Mouse (Mus musculus) layer of hippocampus, postnatal 36 days (tissue): Measurements from ENCODE around the gene Gng4. TPM values are rescaled to one million over a fixed set of nuclear protein-coding genes. Genes with fewer than 3 reads are reported as not detected.
A peak's percentile ranks its signal among the peaks of the same experiment; 100 is the strongest.
"Not testable (repeated sequence)": the region's sequence is repeated elsewhere in the genome, so short reads cannot be mapped to it uniquely, and the experiment has no call there.

Experiments used
- DNase-seq, 2 experiments: peaks; one replicate each; pipeline ENCODE4 v3.0.0; 2022
- total RNA-seq, 2 experiments: library from RNA; stranded (reverse); gene quantifications; 2 replicates each; pipeline ENCODE4 v1.2.3; 2021

Gene Gng4
- 10 to 100 TPM; 18.8 to 20.3 TPM for total RNA-seq

DNA sequence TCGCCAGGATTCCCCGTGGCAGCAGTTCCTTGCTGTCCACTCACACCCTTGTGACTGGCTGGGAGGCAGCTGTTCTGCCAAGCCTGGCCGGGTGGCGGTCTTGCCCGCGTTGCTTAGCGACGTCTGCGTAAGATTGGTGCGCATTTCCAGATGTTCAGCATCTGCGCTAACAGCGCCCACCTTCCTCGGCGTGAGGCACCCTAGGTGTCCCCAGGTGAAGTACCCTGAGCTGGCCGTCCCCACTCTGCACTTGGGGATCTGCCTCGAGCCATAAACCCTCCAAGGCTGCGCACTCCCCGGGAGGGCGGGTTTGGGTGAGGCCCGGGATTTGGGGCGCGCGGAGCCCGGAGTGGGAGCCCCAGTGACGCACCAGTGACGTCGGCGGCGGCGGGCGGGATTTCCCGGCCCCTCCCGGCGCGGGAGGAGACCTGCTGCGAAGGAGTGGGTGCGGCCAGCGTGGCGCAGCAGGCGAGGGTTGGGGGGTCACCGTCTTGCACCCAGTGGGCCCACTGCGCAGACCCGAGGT, at the start of gene Gng4:
Gene Gng4 (plus strand): TSS at position 166 of the 526 bp plus-strand sequence.
- peak; percentile 67 to 72 for DNase-seq

DNA sequence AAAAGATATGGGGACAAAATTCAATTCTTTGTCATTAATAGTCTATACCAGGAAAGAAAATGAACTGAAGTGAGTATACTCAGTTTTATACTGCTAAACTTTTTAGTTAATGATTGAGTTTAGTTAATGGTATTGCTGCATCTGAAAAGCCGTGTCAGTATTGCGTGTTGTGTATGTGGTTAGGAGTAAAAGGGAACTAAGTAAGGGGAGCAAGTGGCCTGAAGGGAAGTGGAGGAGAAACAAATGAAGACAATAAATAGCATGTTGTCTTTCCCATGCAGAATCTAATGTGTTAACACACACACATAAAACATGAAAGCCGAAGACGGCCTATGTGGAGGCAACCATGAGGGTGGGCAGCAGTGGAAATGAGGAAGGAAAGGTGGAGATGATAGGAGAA, 44.6 kb upstream of the Gng4 start:
- DNase-seq: no peak

DNA sequence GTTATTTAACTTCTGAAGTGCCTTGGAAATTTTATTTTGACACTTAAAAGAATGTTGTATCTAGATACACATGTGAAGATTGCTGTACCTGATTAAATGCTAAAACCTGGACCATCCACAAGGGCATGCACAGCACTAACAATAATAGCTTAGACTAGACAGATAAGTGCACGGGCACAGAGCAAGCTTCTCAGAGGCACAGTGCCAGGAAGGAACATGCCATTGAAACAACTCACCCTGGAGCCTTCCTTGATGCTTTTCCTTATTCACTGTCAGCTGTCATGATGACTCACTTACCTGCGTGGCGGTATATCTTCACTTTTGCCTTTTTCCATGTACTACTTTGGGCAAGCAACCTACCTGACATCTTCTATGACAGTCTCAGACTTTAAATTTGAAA, 37.9 kb upstream of the Gng4 start:
- DNase-seq: no peak

DNA sequence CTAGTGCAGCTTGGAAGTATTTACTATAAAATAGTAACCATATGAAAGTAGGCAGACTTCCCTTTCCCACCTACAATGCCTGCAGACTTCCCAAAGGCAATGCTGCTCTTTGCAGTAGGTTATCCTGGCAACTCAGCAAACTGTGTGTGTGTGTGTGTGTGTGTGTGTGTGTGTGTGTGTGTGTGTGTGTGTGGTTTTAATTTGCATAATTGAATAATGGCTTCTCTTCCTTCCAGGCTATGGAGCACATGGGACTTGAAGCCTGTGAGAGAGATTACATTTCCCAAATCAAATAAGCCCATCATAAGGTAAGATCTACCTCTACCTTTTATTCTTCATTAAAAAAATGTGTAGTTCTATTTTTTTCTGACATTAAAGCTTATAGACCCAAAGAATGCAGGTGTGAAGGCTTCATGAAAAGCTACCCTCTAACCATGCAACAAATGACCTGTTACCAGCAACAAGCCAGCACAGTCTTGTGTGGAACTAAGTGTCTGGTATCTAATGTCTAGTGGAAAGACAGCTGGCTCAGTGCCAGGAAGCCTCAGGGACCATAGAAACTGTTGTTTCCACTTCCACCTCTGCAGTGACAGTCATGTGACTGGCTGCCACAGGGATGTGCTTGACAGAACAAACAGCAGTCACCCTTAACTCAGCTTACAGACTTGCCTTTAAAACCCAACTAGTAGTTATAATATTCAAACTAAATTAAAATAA, 7.9 kb upstream of the Gng4 start:
- DNase-seq: no peak

DNA sequence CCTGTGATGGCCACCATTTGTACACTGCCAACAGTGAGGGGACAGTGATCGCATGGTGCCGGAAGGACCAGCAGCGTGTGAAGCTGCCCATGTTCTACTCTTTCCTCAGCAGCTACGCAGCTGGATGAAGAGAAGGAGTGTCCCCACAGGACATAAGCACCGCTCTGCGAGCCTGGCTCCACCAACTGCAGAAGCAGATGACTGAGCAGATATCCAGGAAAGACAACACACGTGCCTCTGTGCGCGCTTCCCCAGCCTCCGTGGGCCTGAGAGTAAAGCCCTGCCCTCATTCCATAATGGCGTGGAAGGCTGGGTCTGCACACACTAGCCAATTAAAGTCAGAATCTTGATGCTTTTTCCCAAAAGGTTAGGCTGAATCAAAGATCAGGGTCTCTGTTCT, 6.8 kb upstream of the Gng4 start:
- no peak for DNase-seq

DNA sequence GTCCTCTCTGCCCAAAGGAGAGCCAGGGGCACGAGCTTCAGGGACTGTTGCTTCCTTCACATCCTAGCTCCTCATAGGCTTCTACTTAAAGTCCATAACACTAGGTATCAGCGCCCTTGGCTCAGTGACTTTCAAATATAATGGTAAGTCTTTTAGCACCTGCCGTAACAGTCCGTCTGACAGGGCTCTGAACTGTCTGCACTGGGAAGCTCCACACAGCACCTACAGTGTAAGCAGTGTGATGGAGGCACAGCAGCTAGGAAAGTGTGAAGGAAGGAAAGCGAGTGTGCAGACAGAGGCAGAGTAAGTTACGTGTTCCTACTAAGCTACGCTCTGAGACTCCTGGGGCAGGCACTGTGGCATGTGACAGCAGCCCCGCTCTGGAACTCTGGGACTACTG, 6.2 kb upstream of the Gng4 start:
- DNase-seq: no peak

DNA sequence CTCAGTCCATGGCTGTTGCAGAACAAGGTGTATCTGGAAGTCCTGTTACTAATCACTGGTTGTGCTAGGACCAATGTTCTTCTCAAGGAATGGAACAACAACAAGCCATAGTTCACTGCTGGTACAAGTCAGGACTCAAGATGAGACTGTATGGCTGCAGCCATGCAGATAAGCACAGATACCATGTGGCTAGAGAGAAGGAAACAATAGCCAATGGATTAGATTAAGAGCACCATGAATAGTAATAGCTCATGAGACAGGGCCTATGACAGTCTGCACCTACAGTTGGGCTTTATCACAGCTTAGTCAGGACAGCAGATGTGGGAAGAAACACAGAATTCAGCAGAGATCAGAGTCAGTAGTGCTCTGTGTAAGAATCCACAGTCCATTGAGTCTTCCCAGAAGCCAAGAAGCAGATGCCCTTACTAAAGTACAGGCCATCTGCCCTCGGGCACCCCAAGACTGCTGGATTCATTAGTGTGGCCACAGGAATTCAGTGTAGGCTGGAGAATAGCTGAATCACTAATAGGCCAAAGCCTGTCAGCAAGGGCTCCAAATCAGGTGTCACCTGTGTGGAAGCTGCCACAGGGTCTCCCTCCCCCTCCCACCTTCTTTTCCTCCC, 4.9 kb upstream of the Gng4 start:
- DNase-seq: no peak

DNA sequence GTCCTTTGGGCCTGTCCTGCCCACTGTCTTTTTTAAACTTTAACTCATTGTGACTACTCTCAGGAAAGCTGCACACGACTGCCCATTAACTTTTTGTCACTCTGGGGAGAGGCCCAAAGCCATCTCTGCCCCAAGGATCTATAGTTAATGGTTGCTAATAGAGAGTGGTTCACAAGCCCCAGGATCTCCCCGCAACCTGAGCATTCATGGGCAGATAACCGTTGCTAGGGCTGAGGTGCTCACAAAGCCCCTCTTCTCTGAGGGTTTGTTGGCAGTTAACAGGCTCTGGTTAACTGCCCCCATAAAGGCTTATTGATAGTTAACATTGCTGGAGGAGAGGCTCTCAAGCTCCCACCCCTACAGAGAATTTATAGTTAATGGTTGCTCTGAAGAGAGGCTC, 3.6 kb upstream of the Gng4 start:
- DNase-seq: no peak

DNA sequence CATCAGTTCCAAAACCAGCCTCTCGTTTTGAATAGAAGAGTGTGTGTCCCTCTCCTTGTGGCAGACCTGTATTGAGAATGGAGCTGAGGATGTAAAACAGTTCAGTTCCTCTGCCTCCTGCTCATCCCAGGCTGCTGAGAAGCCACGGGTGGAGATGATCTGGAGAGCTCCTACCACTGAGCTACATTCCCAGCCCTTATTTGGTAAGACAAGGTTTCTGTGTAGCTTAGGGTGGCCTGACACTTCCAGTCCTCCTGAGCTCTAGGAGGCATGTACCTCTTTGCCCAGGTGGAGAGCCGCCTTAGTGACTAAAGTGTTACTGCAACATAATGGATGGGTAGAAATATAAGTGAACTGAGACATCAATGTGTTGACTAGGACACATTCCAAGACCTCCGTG, 2.8 kb upstream of the Gng4 start:
- no peak for DNase-seq

DNA sequence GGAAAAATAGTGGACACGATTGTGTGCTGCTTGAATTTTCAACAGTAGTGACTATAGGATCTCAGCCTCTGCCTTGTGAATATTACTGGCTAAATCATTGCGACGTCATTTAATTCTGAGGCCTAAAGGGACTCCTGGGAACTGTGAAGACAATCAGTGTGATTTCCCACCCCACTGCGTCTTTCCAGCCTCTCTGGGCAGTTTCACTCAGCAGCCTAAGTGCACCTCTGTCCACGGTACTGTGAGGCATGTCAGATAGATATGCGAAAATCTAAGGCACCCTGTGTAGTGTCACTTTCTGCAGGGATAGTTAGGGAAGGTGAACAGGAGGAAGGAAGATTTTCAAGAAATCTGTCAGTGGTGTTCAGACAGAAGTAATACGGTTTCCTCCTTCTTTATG, 563 bp upstream of the Gng4 start:
- no peak for DNase-seq

DNA sequence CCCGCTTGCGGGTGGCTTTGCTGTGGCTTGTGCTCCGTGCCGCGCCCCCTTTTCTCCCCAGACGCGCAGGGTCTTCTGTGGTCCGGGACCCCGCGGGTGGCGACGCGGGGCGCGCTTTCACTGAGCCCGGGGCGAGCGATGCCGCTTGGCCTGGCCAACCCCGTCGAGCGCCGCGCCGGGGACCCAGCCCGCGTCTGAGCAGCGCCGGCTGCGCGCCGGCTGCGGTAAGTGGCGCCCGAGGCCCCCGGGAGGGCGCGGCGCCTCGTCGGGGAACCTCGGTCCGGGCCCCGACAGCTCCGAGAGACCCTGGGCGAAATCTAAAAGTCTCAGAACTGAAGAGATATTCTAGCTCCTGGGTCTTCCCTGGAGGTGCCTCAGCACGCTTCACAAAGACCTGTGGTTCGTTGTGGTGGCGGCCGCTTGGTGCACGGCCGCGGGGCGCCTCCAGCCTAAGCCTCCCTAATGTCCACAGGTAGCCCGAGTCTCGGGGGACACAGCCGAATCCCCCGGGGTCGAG, 619 bp downstream of the Gng4 start:
- no peak for DNase-seq

DNA sequence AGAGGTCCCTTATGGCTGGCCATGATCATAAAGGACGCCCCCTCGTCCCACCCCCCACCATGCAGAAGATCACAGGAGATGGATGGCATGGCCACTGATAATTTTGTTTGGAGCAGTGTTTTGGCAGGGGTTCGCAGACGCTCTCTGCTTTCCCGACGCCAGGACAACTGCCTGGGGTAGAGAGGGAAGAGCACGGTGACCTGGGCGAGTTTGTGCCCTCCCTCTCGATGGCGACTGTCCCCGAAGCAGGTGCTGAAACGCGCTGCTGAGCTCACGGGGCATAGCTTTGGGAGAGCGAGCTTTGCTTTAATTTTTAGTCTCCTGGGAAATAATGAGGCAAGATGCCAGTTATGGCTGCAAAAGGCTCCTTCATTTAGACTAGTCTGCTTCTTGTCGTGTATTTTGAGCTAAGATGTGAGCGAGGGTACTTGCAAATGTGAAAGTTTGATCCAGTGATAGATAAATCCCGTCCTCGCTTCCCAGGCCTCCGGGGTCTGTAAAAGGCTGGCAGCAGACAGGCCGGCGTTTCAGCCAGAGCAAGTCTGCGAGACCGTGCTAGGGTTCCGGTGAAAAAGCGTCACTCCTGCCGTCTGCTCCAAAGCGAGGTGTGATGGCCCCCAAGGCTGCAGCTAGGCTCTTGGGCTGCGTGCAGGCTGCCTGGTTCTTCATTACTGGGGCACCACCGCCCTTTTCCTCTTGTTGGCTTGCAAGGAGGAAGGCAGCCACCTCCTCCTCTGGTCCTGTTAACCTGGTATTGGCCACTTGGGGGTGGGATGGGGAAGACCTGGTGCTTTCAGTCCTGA, 1.3 kb downstream of the Gng4 start:
- DNase-seq: no peak

DNA sequence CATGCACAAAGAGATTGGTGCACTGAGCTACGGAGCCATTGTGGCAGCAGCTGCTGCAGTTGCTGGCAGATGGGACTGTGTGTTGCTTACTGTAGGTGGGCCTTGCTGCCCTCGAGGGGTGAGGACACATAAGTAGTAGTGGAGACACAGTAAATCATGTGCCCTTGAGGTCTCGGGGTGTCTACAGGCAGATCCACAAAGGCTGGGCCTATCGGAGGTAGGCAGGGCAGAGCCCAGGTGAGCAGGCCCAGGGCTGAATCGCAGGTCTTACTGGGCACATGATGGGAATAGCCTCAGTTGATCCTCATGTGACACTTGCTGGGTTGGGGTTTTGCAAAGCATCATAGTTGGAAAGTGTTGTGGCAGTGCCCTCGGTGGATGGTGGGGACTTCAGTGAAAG, 3.1 kb downstream of the Gng4 start:
- DNase-seq: no peak

DNA sequence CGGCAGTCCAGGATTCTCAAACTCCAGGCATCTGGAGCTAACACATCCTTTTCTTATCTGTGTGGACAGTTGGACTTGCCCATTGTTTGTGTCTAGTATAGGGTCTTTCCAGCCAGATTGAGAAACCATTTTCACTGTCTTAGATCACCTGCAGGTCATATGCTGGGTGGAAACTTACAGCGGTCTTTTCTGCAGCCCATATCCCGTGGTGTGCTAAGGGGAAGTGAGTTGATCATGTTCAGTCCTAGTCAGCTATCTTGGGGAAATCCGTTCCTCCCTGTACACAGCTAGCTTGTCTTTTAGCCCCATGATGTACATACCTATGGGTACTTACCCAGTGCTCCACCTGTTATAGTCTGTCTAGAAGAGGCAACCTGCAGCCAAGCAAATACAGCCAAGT, 4.2 kb downstream of the Gng4 start:
- no peak for DNase-seq

DNA sequence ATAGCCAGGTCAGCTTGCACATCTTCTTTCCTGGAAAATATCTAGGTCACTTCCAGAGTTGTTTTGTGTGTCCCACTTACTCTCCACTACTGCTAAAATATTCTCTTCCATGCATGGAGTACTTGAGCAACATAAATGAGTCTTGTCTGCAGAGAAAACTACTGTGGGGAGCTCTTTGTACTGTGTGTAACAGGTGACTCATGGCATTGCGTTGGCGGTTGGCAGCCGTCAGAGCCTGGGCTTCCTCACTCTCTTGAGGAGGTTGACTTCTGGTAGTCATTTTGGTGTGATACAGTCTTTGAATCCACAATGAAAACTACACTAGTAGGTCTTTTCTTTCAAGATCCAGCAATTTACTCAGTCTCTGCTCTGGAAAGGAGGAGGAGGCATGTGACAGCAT, 8.1 kb downstream of the Gng4 start:
- DNase-seq: peak in 1 of 2 experiments; percentile 37

DNA sequence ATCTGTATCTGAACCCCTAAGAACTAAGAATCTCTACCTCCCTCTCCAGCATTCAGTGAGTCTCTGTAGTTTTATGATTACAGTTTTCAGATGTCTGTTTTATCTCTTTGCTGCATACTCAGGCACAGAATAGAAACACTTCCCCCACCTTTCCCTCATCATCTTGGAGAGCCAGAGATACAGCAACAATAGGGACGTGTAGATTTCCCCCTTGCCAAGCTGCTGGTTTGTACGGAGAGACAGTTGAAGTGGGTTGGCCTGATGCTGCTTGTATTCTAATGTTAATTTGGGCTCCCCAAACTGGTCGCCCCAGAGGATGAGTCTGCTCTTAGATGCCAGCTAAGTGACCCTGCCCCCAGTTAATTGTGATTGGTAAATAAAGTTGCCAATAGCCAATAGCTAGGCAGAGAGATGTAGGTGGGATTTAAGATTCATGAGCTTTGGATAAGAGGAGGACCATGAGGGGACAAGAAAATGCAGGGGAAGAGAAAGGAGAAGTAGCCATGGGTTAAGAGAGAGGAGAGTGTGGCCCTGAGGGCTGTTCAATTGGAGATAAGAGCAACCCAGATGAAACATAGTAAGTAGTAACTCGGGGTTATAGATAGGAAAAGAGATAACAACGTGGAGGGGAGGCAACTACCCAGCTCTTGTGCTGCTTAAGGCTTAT, 11.4 kb downstream of the Gng4 start:
- no peak for DNase-seq

DNA sequence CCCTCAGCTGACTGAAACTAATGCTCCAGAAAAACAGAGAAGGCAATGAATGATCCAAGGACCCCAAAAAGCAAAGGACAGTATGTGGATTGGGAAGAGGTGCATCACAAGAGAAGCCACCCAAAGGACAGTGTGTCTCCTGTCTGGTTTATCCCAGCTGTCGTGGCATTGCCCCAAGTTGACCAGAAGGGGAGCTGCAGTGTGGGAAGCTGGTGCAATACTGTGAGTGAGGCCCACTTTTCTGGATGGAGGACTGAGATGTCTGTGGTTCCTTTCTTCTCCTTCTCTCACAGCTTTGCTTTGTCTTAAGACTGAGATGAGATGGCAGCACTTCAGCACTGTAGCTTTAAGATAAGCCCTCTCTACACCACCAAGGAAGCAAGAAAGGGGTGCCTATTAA, 12.2 kb downstream of the Gng4 start:
- no peak for DNase-seq

DNA sequence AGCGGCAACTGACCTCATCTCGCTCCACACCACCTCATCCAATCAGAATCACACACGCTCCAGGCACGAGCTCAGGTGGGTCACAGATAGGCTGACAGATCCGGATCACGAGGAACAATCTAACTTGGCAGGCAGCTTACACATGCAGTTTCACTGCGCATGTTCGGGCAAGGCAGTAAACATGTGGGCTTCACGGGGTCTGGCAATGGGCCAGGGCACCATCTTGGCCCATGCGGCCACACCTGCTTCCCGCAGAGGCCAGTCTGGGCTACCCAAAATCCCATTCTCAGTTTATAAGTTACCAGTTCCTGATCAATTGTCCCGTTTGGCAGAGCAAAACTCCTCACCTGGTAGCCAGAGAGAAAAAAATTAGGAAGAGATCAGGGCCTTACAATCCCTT, 14.0 kb downstream of the Gng4 start:
- DNase-seq: not testable (repeated sequence)

DNA sequence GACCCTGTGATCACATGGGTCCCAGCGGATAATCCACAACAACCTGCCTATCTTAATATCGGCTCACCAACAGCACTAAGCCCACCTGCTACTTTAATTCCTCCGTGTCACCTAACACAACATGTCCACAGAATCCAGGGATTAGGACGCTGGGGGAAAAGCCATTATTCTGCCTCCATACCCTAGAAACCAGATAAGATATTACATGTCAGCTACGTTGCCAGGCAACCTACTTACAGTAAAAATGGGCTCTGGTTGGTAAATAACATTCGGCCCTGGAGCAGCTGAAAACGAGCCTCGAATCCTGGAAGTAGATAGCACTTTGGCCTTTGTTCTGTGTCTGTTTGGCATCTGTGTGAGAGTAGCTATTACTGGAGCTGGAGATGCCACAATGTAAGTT, 14.9 kb downstream of the Gng4 start:
- no peak for DNase-seq

DNA sequence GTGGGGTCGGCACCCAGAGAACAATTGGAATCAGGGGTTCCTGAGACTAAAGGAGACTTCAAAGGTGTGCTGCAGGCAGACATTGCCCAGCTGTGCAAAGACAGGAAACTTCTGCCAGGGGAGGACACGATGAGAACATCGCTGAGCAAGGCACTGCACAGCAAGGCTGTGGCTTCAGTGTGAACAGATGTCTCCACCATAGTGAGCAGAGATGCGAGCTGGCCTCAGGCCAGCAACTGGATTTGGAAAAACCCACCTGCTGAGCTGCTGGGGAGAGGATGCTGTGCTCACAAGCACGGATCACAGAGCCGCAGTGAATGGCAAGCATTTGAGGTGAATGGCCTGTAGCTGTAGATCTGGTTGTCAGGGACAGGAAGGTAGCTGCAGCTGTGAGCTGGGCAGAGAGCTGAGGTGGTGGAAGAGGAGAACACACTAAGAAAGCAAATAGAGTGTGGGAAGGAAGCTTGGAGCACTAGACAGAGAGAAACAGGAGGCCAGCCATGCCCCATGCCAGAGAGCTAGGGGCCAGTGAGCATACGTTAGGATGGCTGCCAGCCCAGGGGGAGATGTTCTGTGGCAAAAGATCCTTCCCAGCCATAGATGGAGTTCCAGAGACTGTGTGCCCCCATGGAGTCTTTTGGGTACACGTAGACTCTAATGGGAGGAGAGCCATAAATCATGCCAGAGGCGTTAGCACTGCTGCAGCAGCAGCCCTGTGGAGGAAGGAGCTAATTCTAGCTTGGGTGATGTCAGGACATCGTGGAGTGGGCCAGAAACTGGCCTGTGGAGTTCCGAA, 24.7 kb downstream of the Gng4 start:
- no peak for DNase-seq

DNA sequence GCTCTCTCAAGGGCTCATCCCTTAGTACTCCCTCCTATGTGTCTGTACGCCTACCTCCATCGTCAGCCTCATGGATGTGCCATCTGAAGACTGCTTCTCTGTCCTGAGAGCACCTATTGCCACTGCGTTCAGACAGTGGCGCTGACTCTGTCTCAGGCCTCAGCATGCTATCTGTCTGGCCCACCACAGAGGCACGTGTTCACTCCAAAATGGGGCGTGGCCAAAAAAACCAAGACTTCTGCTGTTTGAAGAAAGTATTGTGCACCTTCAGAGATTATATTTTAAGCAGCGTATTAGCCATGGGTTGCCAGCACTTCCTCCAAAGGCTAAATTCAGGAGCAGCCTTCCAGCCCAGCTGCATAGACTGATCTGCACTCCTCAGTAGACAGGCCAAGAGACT, 27.0 kb downstream of the Gng4 start:
- DNase-seq: no peak

DNA sequence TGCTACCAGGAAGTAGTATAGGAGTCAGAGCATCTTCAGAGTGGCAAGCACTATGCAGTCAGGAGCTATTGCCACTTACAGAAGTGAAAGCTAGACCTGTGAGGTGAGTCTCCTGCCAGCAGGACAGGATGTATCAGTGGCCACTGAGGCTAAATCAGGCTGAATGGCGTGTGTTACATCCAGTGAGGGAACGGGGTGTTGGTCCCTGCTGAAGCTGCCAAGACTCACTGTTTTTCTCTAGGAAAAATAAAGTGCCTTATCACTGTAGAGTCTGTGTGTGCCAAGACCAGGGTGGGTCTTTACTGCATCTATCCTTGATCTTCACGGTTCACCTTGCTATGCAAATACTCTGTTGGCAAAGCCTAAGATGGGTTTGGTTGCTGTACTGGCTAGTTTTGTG, 34.8 kb downstream of the Gng4 start:
- no peak for DNase-seq
